Mouse (Mus musculus): ENCODE data around the gene Teddm2.
"Not testable (repeated sequence)": the region's sequence is repeated elsewhere in the genome, so short reads cannot be mapped to it uniquely, and the experiment has no call there.

GRCm38 (mm10) chr1:153852696-153853095 lies 47.3 kb downstream of the Teddm2 start:
- not testable (repeated sequence) for TF ChIP-seq CTCF (conservative IDR thresholded peaks at IDR 0.05; ENCODE audit: insufficient read depth, insufficient read length, low read depth, low read length); POLR2A (IDR thresholded peaks at IDR 0.05; ENCODE audit: low read depth, low read length)
